Mouse (Mus musculus) intestine, embryonic 14.5 days (tissue): ENCODE data around the gene Tmbim1. TPM values are rescaled to one million over a fixed set of nuclear protein-coding genes. Genes with fewer than 3 reads are reported as not detected.
A peak's percentile ranks its signal among the peaks of the same experiment; 100 is the strongest.

Experiments
- ATAC-seq: fragments of 200-750 bp; cut with Nextera tagmentation; replicated peaks from 2 replicates; pipeline ENCODE4 v1.8.0; 2017; ENCODE audit warnings: low read depth, moderate number of reproducible peaks, moderate TSS enrichment, moderate library complexity; ENCODE audit not compliant: low FRiP score, low TSS enrichment
- DNase-seq: peaks from one replicate; pipeline ENCODE4 v3.0.0-alpha.2; 2018; ENCODE audit warnings: low spot score
- H3K27ac ChIP-seq: fragments of 300-500 bp; sonication (generic); 2 replicates; pipeline ENCODE4 v1.5.1; 2014; ENCODE audit warnings: low read depth, mild to moderate bottlenecking, control low read depth
- H3K27me3 ChIP-seq: fragments of 300-500 bp; sonication (generic); replicated peaks from 2 replicates; pipeline ENCODE4 v1.6.1; 2014; ENCODE audit warnings: low read length, control low read depth; ENCODE audit not compliant: control insufficient read depth, insufficient read depth
- H3K36me3 ChIP-seq: fragments of 300-500 bp; sonication (generic); 2 replicates; pipeline ENCODE4 v1.6.1; 2014; ENCODE audit warnings: low read length, control low read depth; ENCODE audit not compliant: control insufficient read depth, insufficient read depth
- H3K4me1 ChIP-seq: fragments of 300-500 bp; sonication (generic); replicated peaks from 2 replicates; pipeline ENCODE4 v1.6.1; 2014; ENCODE audit warnings: low read length, control low read depth, mixed read lengths; ENCODE audit not compliant: control insufficient read depth, insufficient read depth
- H3K4me2 ChIP-seq: fragments of 300-500 bp; sonication (generic); 2 replicates; pipeline ENCODE4 v1.6.1; 2014; ENCODE audit warnings: low read length
- H3K4me3 ChIP-seq: fragments of 300-500 bp; sonication (generic); 2 replicates; pipeline ENCODE4 v1.5.1; 2014; ENCODE audit warnings: low read depth, low read length, control low read depth, mixed read lengths
- H3K9ac ChIP-seq: fragments of 300-500 bp; sonication (generic); 2 replicates; pipeline ENCODE4 v1.6.1; 2014; ENCODE audit warnings: mild to moderate bottlenecking, low read length
- H3K9me3 ChIP-seq: fragments of 300-500 bp; sonication (generic); 2 replicates; pipeline ENCODE4 v1.6.1; 2016; ENCODE audit warnings: low read length, control low read depth; ENCODE audit not compliant: control insufficient read depth
- WGBS: fragments of 180-500 bp; shearing (Covaris S2); extraction: QIAGEN DNeasy Blood & Tissue Kit; methylation state at CpG from one replicate; pipeline ENCODE4 v1.1.7; 2014; 5-methylcytosine and 5-hydroxymethylcytosine counted together
- polyA plus RNA-seq: library from polyadenylated mRNA; unstranded; fragments of >200 nt; fragmentation: Nextera tagmentation; extraction: Ambion mirVana; gene quantifications from 2 replicates; pipeline ENCODE4 v1.2.1, GENCODE M21; 2014

Gene Tmbim1
- polyA plus RNA-seq, 1 experiment from 2014 or later: 42.6 TPM

- 0 out of 2 replicates have a peak overlapping the region, but pooled peaks have one; percentile 0 for H3K4me3 ChIP-seq
- no peak overlapping the region for H3K9ac ChIP-seq
- WGBS: 23% methylated on average over 6 of the region's 6 CpGs
- peak overlapping the region; percentile 74 for H3K4me2 ChIP-seq
- H3K9me3 ChIP-seq: no peaks in the 10 kb centered on the region
- H3K4me1 ChIP-seq: peaks cover 48% of the 10 kb centered on the region
- no peaks in the 10 kb centered on the region for H3K36me3 ChIP-seq
- peak overlapping the region; percentile 76 for H3K27ac ChIP-seq
- ATAC-seq: no peak
- no peaks in the 10 kb centered on the region for H3K27me3 ChIP-seq
- peak; percentile 67 for DNase-seq
These were observed 65.1 kb downstream of the Tmbim1 start for GRCm38 (mm10) chr1:74240311-74240710.

GRCm38 (mm10) chr1:74239618-74240017, 65.8 kb downstream of the Tmbim1 start:
- Histone ChIP-seq H3K9me3 (no peaks in the 10 kb centered on the region), H3K27me3 (no peaks in the 10 kb centered on the region), H3K4me3 (peak overlapping the region; percentile 99; the same call in 1 of the 2 replicates), H3K4me2 (peak overlapping the region; percentile 74), H3K9ac (peak overlapping the region; percentile 30; the same call in 1 of the 2 replicates), H3K4me1 (peaks cover 48% of the 10 kb centered on the region), H3K27ac (peak overlapping the region; percentile 76), H3K36me3 (no peaks in the 10 kb centered on the region)
- 39% methylated on average over 11 of the region's 11 CpGs for WGBS
- ATAC-seq: no peak
- DNase-seq: no peak

- WGBS: 18% methylated on average over 7 of the region's 7 CpGs
- Histone ChIP-seq H3K4me3 (peak overlapping the region; percentile 99), H3K9ac (peak overlapping the region; percentile 13; the same call in 1 of the 2 replicates), H3K4me1 (peaks cover 44% of the 10 kb centered on the region), H3K36me3 (no peaks in the 10 kb centered on the region), H3K27ac (peak overlapping the region; percentile 64), H3K27me3 (no peaks in the 10 kb centered on the region), H3K9me3 (no peaks in the 10 kb centered on the region), H3K4me2 (peak overlapping the region; percentile 74)
- ATAC-seq: no peak
- DNase-seq: peak; percentile 53
These were observed 66.3 kb downstream of the Tmbim1 start for GRCm38 (mm10) chr1:74239162-74239561.

Other genes with a start within 250 kb of the Tmbim1 start
- gene Tns1, start 181.2 kb downstream of the Tmbim1 start, polyA plus RNA-seq: 27.2 and 28.7 TPM in 2 replicates
- 0.08 and 0.42 TPM in 2 replicates for gene Rufy4, start 180.1 kb downstream of the Tmbim1 start, polyA plus RNA-seq
- gene Cxcr2, start 151.6 kb downstream of the Tmbim1 start, polyA plus RNA-seq: 0.15 and 0.19 TPM in 2 replicates
- gene Cxcr1, start 111.0 kb downstream of the Tmbim1 start, polyA plus RNA-seq: not detected in 2 replicates
- gene Arpc2, start 69.5 kb downstream of the Tmbim1 start, polyA plus RNA-seq: 436 and 457 TPM in 2 replicates
- 9.1 and 10.7 TPM in 2 replicates for gene Gpbar1, start 27.1 kb downstream of the Tmbim1 start, polyA plus RNA-seq
- gene Aamp, start 20.9 kb downstream of the Tmbim1 start, polyA plus RNA-seq: 252 and 269 TPM in 2 replicates
- 139 and 142 TPM in 2 replicates for gene Pnkd, start 20.7 kb downstream of the Tmbim1 start, polyA plus RNA-seq
- 0.60 and 0.82 TPM in 2 replicates for gene Catip, start 56.5 kb upstream of the Tmbim1 start, polyA plus RNA-seq
- 5.9 and 6.6 TPM in 2 replicates for gene Slc11a1, start 69.6 kb upstream of the Tmbim1 start, polyA plus RNA-seq
- gene Ctdsp1, start 85.9 kb upstream of the Tmbim1 start, polyA plus RNA-seq: 86.8 and 87.1 TPM in 2 replicates
- 58.1 and 64.7 TPM in 2 replicates for gene Vil1, start 103.8 kb upstream of the Tmbim1 start, polyA plus RNA-seq
- gene Cnot9, start 200.4 kb upstream of the Tmbim1 start, polyA plus RNA-seq: 76.8 and 77.8 TPM in 2 replicates
- 0.39 and 0.69 TPM in 2 replicates for gene Plcd4, start 237.3 kb upstream of the Tmbim1 start, polyA plus RNA-seq
- 34.8 and 40.6 TPM in 2 replicates for gene Usp37, start 238.7 kb upstream of the Tmbim1 start, polyA plus RNA-seq